Mouse (Mus musculus) hindbrain, embryonic 12.5 days (tissue): ENCODE results near the gene Mbnl2. TPM values are rescaled to one million over a fixed set of nuclear protein-coding genes. Genes with fewer than 3 reads are reported as not detected.

Experiments
- ATAC-seq: fragments of 200-750 bp; cut with Nextera tagmentation; 2 replicates; pipeline ENCODE4 v1.8.0; 2017; ENCODE audit warnings: moderate TSS enrichment; ENCODE audit not compliant: low FRiP score
- H3K27ac ChIP-seq: fragments of 300-500 bp; sonication (generic); 2 replicates; pipeline ENCODE4 v1.5.1; 2016; ENCODE audit warnings: mild to moderate bottlenecking
- H3K27me3 ChIP-seq: fragments of 300-500 bp; sonication (generic); 2 replicates; pipeline ENCODE4 v1.6.1; 2016; ENCODE audit warnings: mild to moderate bottlenecking
- H3K36me3 ChIP-seq: fragments of 300-500 bp; sonication (generic); 2 replicates; pipeline ENCODE4 v1.6.1; 2016; ENCODE audit warnings: mild to moderate bottlenecking
- H3K4me1 ChIP-seq: fragments of 300-500 bp; sonication (generic); 2 replicates; pipeline ENCODE4 v1.6.1; 2016
- H3K4me2 ChIP-seq: fragments of 300-500 bp; sonication (generic); replicated peaks from 2 replicates; pipeline ENCODE4 v1.6.1; 2016; ENCODE audit warnings: mild to moderate bottlenecking
- H3K4me3 ChIP-seq: fragments of 300-500 bp; sonication (generic); 2 replicates; pipeline ENCODE4 v1.5.1; 2016; ENCODE audit warnings: mild to moderate bottlenecking
- H3K9ac ChIP-seq: fragments of 300-500 bp; sonication (generic); 2 replicates; pipeline ENCODE4 v1.6.1; 2016; ENCODE audit warnings: mild to moderate bottlenecking, moderate library complexity
- H3K9me3 ChIP-seq: fragments of 300-500 bp; sonication (generic); replicated peaks from 2 replicates; pipeline ENCODE4 v1.6.1; 2016; ENCODE audit warnings: mild to moderate bottlenecking
- WGBS: fragments of 180-500 bp; shearing (Covaris S2); methylation state at CpG from one replicate; pipeline ENCODE4 v1.1.7; 2016; 5-methylcytosine and 5-hydroxymethylcytosine counted together
- polyA plus RNA-seq: library from polyadenylated mRNA; unstranded; fragments of >200 nt; fragmentation: Nextera tagmentation; extraction: Ambion mirVana; gene quantifications from 2 replicates; pipeline ENCODE4 v1.2.1, GENCODE M21; 2016

Gene Mbnl2
- polyA plus RNA-seq, 1 experiment from 2014 or later = 47.2 TPM

GRCm38 (mm10) chr14:120323111-120323510, 47.6 kb downstream of the Mbnl2 start:
- peaks cover 4% of the 10 kb centered on the region; the same call in 1 of the 2 replicates for H3K4me1 ChIP-seq
- no peaks in the 10 kb centered on the region for H3K9me3 ChIP-seq
- H3K9ac ChIP-seq = no peak overlapping the region
- no peaks in the 10 kb centered on the region for H3K36me3 ChIP-seq
- H3K4me3 ChIP-seq = no peak overlapping the region
- no peak overlapping the region for H3K27ac ChIP-seq
- H3K4me2 ChIP-seq = no peak overlapping the region
- no peaks in the 10 kb centered on the region for H3K27me3 ChIP-seq
- no peak for ATAC-seq
- WGBS = 82% methylated on average over 1 of the region's 1 CpGs

DNA sequence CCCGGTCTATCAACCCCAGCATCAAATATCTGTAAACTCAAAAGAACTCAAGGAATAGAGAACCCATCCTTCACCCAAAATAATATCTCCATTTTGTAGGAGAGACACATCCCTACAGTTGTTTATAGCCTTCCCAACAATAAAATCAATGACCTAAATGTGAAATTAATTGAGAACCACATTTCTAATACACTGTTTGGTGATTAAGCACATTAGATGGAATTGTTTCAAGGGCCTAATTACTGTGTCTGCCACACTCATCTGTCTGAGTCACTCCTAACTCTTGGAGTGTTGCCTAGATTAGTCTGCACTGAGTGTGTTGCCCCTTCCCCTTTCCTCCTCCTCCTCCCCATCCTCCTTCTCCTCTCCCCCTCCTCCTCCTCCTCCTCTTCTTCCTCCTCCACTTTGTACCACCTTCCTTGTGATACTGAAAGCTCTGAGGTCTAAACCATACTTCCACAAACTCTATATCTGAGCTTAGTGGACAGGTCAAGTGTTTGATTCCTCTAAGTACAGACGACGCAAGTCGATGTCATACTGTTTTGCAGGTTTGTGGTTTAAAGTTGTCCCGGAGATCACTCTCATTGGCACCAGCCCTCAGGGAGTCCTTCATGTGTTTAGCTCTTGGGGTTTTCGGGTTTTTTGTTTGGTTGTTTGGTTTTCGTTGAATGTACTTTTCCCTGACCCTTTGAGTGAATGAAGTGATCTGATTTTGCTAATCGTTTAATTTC, 48.8 kb downstream of the Mbnl2 start:
- no peak overlapping the region for H3K4me3 ChIP-seq
- H3K4me2 ChIP-seq = no peak overlapping the region
- H3K36me3 ChIP-seq = no peaks in the 10 kb centered on the region
- 90% methylated on average over 8 of the region's 8 CpGs for WGBS
- H3K9me3 ChIP-seq = no peaks in the 10 kb centered on the region
- no peaks in the 10 kb centered on the region for H3K27me3 ChIP-seq
- ATAC-seq = no peak
- no peaks in the 10 kb centered on the region for H3K4me1 ChIP-seq
- no peak overlapping the region for H3K27ac ChIP-seq
- H3K9ac ChIP-seq = no peak overlapping the region

DNA sequence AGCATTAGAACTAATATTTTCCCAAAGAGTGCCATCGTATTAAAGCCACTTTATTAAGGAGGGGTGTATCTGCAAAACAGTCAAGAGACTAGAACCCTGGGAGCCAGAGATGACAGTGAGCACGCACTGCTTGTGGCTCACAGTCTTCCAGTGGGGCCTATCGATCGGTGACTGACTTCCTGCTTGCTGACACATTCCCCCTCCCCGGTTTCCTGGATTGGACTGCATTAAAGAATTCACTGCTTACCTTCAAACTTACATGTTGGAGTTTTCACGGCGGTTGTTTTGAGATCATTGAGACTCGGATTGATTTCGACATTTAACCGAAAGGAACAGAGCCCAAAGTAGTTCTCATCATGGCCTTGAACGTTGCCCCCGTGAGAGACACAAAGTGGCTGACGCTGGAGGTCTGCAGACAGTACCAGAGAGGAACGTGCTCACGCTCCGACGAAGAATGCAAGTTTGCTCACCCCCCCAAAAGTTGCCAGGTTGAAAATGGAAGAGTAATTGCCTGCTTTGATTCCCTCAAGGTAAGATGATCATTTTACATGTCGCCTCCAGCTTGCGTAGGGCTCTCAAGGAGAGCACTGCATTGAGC, 49.5 kb downstream of the Mbnl2 start:
- H3K4me2 ChIP-seq = no peak overlapping the region
- H3K4me1 ChIP-seq = no peaks in the 10 kb centered on the region
- no peaks in the 10 kb centered on the region for H3K27me3 ChIP-seq
- no peak overlapping the region for H3K9ac ChIP-seq
- H3K36me3 ChIP-seq = no peaks in the 10 kb centered on the region
- no peak overlapping the region for H3K4me3 ChIP-seq
- H3K9me3 ChIP-seq = no peaks in the 10 kb centered on the region
- H3K27ac ChIP-seq = no peak overlapping the region
- WGBS = 86% methylated on average over 19 of the region's 19 CpGs
- no peak for ATAC-seq

GRCm38 (mm10) chr14:120325673-120326072, 50.2 kb downstream of the Mbnl2 start:
- Histone ChIP-seq H3K36me3 (no peaks in the 10 kb centered on the region), H3K27ac (no peak overlapping the region), H3K4me1 (peaks cover 5% of the 10 kb centered on the region), H3K27me3 (no peaks in the 10 kb centered on the region), H3K4me3 (no peak overlapping the region), H3K9ac (no peak overlapping the region), H3K4me2 (no peak overlapping the region), H3K9me3 (no peaks in the 10 kb centered on the region)
- 90% methylated on average over 5 of the region's 5 CpGs for WGBS
- no peak for ATAC-seq

DNA sequence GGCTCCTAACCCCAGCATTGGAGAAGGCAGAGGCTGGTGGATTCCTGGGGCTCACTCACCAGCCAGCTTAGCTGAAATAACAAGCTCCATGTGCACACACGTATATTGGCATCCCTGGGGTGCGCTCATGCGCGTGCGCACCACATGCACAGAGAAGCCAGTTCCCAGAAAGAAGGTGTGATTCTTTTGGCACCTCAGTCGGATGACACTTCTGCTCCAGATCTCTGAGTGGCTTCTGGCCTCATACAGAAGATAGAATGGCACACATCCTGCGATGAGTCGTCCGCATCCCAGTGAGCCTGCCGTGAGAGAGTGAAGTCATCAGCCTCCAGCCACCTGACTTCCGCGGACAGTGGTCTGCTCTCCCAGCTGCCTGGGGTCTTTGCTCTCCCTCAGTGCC, 55.0 kb downstream of the Mbnl2 start:
- Histone ChIP-seq H3K9me3 (no peaks in the 10 kb centered on the region), H3K27ac (no peak overlapping the region), H3K27me3 (no peaks in the 10 kb centered on the region), H3K9ac (no peak overlapping the region), H3K4me1 (peaks cover 11% of the 10 kb centered on the region), H3K36me3 (no peaks in the 10 kb centered on the region), H3K4me3 (no peak overlapping the region), H3K4me2 (no peak overlapping the region)
- WGBS = 64% methylated on average over 12 of the region's 12 CpGs
- ATAC-seq = no peak

GRCm38 (mm10) chr14:120330881-120331514, 55.5 kb downstream of the Mbnl2 start:
- ATAC-seq = no peak
- H3K27me3 ChIP-seq = no peaks in the 10 kb centered on the region
- no peak overlapping the region for H3K27ac ChIP-seq
- no peaks in the 10 kb centered on the region for H3K36me3 ChIP-seq
- peaks cover 13% of the 10 kb centered on the region for H3K4me1 ChIP-seq
- no peak overlapping the region for H3K9ac ChIP-seq
- no peak overlapping the region for H3K4me2 ChIP-seq
- no peak overlapping the region for H3K4me3 ChIP-seq
- H3K9me3 ChIP-seq = no peaks in the 10 kb centered on the region
- 84% methylated on average over 13 of the region's 13 CpGs for WGBS

DNA sequence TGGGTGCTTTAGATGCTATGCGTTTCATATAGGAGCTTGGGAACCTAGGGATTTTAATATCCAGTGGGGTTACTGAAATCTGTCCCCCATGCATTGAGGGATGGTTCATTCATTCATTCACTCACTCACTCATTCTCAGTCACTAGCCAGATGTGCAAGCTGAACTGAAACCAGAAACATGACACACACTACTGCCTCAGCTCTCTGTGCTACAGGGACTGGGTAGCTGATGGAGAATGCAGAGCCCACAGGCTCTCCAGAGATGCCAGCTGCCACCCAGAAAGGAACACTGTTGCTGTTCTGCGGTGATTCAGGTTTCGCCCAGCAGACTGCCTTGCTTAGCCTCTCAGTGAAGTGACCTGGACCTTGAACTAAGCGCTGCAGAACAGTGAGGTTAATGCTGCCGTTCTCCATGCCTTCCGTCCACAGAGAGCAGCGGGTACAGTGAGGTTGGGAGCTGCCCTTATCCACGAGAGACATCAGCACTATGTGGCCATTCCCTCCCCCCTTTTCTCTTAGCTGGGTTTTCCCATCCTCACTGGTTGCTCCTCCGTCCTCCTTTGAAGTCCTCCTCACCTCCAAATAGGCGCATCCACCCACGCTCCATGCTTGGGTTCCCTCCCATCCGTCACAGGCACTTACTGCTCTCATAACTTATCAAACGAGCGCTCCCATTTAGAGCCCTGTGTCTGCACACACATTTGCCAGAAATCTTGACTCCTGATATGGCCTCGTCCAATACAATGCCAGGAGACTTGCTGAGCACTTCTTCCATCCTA, 58.2 kb downstream of the Mbnl2 start:
- no peaks in the 10 kb centered on the region for H3K9me3 ChIP-seq
- no peaks in the 10 kb centered on the region for H3K27me3 ChIP-seq
- WGBS = 84% methylated on average over 15 of the region's 15 CpGs
- H3K4me2 ChIP-seq = no peak overlapping the region
- H3K4me1 ChIP-seq = peaks cover 33% of the 10 kb centered on the region
- H3K36me3 ChIP-seq = no peaks in the 10 kb centered on the region
- no peak overlapping the region for H3K27ac ChIP-seq
- H3K9ac ChIP-seq = no peak overlapping the region
- no peak overlapping the region for H3K4me3 ChIP-seq
- no peak for ATAC-seq

- H3K4me1 ChIP-seq = peaks cover 31% of the 10 kb centered on the region
- H3K27ac ChIP-seq = no peak overlapping the region
- no peak overlapping the region for H3K4me3 ChIP-seq
- H3K4me2 ChIP-seq = no peak overlapping the region
- ATAC-seq = no peak
- 86% methylated on average over 9 of the region's 9 CpGs for WGBS
- H3K9me3 ChIP-seq = no peaks in the 10 kb centered on the region
- H3K36me3 ChIP-seq = no peaks in the 10 kb centered on the region
- H3K9ac ChIP-seq = no peak overlapping the region
- no peaks in the 10 kb centered on the region for H3K27me3 ChIP-seq
Observed at GRCm38 (mm10) chr14:120335366-120335765, 59.9 kb downstream of the Mbnl2 start.

DNA sequence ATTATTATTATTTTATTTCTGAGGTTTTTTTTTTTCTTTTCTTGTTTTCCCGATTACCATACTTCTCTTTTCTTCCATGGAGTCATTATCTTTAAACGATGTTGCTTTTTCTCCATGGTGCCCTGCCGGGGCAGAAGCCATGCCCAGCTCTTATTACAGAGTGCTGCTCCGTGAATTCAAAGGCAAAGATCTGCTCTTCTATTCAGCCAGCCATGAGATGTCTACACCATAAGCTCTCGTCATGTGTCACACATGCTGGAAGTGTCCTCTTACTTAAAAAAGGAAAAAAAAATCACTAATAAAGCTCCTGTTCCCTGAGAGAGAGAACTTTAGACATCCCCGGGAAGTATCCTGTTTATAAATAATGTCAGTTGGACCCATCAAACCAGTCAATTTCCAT, 60.4 kb downstream of the Mbnl2 start:
- H3K4me3 ChIP-seq = no peak overlapping the region
- H3K9me3 ChIP-seq = no peaks in the 10 kb centered on the region
- no peak overlapping the region for H3K9ac ChIP-seq
- peaks cover 26% of the 10 kb centered on the region for H3K4me1 ChIP-seq
- no peaks in the 10 kb centered on the region for H3K36me3 ChIP-seq
- no peak overlapping the region for H3K27ac ChIP-seq
- no peak overlapping the region for H3K4me2 ChIP-seq
- whole genome bisulfite sequencing = 59% methylated on average over 6 of the region's 6 CpGs
- ATAC-seq = no peak
- H3K27me3 ChIP-seq = no peaks in the 10 kb centered on the region

- no peak overlapping the region for H3K4me2 ChIP-seq
- H3K36me3 ChIP-seq = no peaks in the 10 kb centered on the region
- 39% methylated on average over 7 of the region's 7 CpGs for WGBS
- ATAC-seq = no peak
- peak overlapping the region; percentile 53; the same call in 1 of the 2 replicates for H3K27ac ChIP-seq
- peaks cover 25% of the 10 kb centered on the region for H3K4me1 ChIP-seq
- H3K9me3 ChIP-seq = no peaks in the 10 kb centered on the region
- H3K27me3 ChIP-seq = no peaks in the 10 kb centered on the region
- H3K9ac ChIP-seq = no peak overlapping the region
- no peak overlapping the region for H3K4me3 ChIP-seq
Observed at GRCm38 (mm10) chr14:120336380-120336779, 60.9 kb downstream of the Mbnl2 start.

GRCm38 (mm10) chr14:120336841-120337240, 61.4 kb downstream of the Mbnl2 start:
- peak overlapping the region; percentile 53; the same call in 1 of the 2 replicates for H3K27ac ChIP-seq
- no peak overlapping the region for H3K9ac ChIP-seq
- H3K36me3 ChIP-seq = no peaks in the 10 kb centered on the region
- ATAC-seq = no peak
- WGBS = 78% methylated on average over 8 of the region's 8 CpGs
- no peak overlapping the region for H3K4me2 ChIP-seq
- no peak overlapping the region for H3K4me3 ChIP-seq
- no peaks in the 10 kb centered on the region for H3K27me3 ChIP-seq
- peaks cover 25% of the 10 kb centered on the region for H3K4me1 ChIP-seq
- no peaks in the 10 kb centered on the region for H3K9me3 ChIP-seq

GRCm38 (mm10) chr14:120337731-120338462, 62.4 kb downstream of the Mbnl2 start:
- peaks cover 24% of the 10 kb centered on the region for H3K4me1 ChIP-seq
- no peaks in the 10 kb centered on the region for H3K36me3 ChIP-seq
- H3K4me2 ChIP-seq = no peak overlapping the region
- H3K9ac ChIP-seq = no peak overlapping the region
- no peak overlapping the region for H3K4me3 ChIP-seq
- 39% methylated on average over 7 of the region's 7 CpGs for WGBS
- ATAC-seq = no peak
- H3K27me3 ChIP-seq = no peaks in the 10 kb centered on the region
- H3K9me3 ChIP-seq = no peaks in the 10 kb centered on the region
- H3K27ac ChIP-seq = no peak overlapping the region
